Mouse (Mus musculus) intestine, postnatal 0 days (tissue): ENCODE measurements around the gene Calm1. TPM values are rescaled to one million over a fixed set of nuclear protein-coding genes. Genes with fewer than 3 reads are reported as not detected.

ENCODE experiments used
- ATAC-seq: fragments of 200-750 bp; cut with Nextera tagmentation; 2 replicates; pipeline ENCODE4 v1.8.0; 2017; ENCODE audit warnings: mild to moderate bottlenecking, moderate TSS enrichment, moderate library complexity
- H3K27ac ChIP-seq: fragments of 300-500 bp; sonication (generic); 2 replicates; pipeline ENCODE4 v1.5.1; 2014; ENCODE audit warnings: mild to moderate bottlenecking, low read depth, low read length, moderate library complexity
- H3K27me3 ChIP-seq: fragments of 300-500 bp; sonication (generic); replicated peaks from 2 replicates; pipeline ENCODE4 v1.6.1; 2014; ENCODE audit warnings: low read length, mixed read lengths; ENCODE audit not compliant: control insufficient read depth, insufficient read depth
- H3K36me3 ChIP-seq: fragments of 300-500 bp; sonication (generic); 2 replicates; pipeline ENCODE4 v1.6.1; 2014; ENCODE audit warnings: mild to moderate bottlenecking, moderate library complexity; ENCODE audit not compliant: control insufficient read depth, insufficient read depth
- H3K4me1 ChIP-seq: fragments of 300-500 bp; sonication (generic); replicated peaks from 2 replicates; pipeline ENCODE4 v1.6.1; 2014; ENCODE audit warnings: antibody characterized with exemption, low read length, mixed read lengths; ENCODE audit not compliant: control insufficient read depth, insufficient read depth
- H3K4me2 ChIP-seq: fragments of 300-500 bp; sonication (generic); replicated peaks from 2 replicates; pipeline ENCODE4 v1.6.1; 2014; ENCODE audit warnings: low read depth, mild to moderate bottlenecking, moderate library complexity
- H3K4me3 ChIP-seq: fragments of 300-500 bp; sonication (generic); 2 replicates; pipeline ENCODE4 v1.5.1; 2014; ENCODE audit warnings: low read depth, low read length
- H3K9ac ChIP-seq: fragments of 300-500 bp; sonication (generic); 2 replicates; pipeline ENCODE4 v1.6.1; 2014; ENCODE audit warnings: mild to moderate bottlenecking, low read depth, low read length
- H3K9me3 ChIP-seq: fragments of 300-500 bp; sonication (generic); 2 replicates; pipeline ENCODE4 v1.6.1; 2016; ENCODE audit warnings: mixed run types; ENCODE audit not compliant: control insufficient read depth
- CTCF ChIP-seq: sonication (generic); IDR thresholded peaks from 2 replicates; pipeline ENCODE4 v1.5.1; 2016; ENCODE audit warnings: low read depth, mild to moderate bottlenecking, control low read depth, antibody characterized with exemption, moderate library complexity
- WGBS: fragments of 180-500 bp; shearing (Covaris S2); extraction: QIAGEN DNeasy Blood & Tissue Kit; methylation state at CpG from one replicate; pipeline ENCODE4 v1.1.7; 2014; 5-methylcytosine and 5-hydroxymethylcytosine counted together
- polyA plus RNA-seq: library from polyadenylated mRNA; unstranded; fragments of >200 nt; fragmentation: Nextera tagmentation; extraction: Ambion mirVana; gene quantifications from 2 replicates; pipeline ENCODE4 v1.2.1, GENCODE M21; 2015

Calm1 gene
- polyA plus RNA-seq, 1 experiment from 2014 or later: 3,331 TPM

DNA sequence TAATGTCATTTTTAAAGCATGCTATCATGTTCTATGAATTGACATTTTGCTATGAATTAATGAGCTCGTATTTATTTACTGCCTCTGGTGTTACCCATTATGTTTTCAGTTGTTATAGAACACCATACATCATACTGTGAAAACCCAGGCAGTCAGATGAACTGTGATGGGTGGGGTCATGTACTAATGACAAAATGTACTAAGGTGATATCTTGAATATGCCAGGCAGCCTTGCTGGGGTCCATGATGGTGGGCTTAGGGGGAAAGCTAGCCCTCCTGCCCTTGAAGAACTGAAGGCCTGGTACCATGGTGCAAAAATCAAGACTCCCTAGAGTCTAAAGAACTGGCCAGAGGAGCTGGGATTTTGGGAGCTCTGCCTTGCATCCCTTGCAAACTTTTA lies 31.7 kb upstream of the Calm1 start:
- Histone ChIP-seq H3K27ac (no peak overlapping the region), H3K4me3 (no peak overlapping the region), H3K36me3 (no peaks in the 10 kb centered on the region), H3K4me1 (no peaks in the 10 kb centered on the region), H3K9ac (no peak overlapping the region), H3K4me2 (no peak overlapping the region), H3K27me3 (no peaks in the 10 kb centered on the region), H3K9me3 (no peaks in the 10 kb centered on the region)
- TF ChIP-seq CTCF: no peak
- ATAC-seq: no peak
- 89% methylated on average over 1 of the region's 1 CpGs for WGBS

DNA sequence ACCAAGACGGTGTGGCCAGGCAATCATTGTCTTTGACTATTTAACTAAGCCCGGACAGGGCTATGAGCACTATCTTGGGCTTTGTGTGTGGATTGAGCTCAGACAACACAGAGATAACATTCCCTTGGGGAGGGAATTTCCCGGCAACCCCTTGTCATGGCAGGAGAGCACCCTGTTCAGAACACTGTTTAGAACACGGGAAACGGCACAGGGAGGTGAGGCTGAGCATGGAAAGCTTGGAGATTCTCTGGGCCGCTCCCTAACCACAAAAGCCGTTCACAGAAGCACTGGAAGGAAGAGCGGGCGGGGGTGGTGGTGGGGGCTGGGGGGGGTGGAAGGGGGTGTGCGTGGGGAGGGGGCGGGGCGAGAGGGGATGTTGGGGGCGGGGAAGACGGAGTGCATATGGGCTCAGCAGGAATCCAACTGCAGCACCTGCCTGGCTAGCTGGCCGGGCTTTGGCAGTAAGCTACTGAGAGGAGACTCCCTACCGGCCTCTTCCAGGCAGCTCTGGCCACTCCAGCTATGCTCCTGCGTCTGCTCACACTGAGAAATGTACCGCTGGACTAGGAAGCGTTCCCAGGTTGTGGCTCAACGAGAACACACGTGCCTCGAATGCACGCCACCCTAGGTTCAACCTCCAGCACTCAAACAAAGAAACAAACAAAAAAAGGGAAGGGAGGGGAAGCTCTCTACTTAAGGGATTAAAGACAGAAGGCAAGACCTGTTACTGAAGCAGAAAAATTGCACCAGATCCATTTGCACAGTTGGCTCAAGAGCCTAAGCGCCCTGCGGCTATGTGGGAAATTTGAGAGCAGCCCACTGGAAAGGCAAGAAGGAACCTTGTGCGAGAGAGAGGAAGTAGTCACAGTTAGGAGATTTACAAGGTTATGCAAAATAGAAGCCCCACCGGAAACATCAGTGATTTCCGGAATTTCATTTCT lies 31.0 kb upstream of the Calm1 start:
- Histone ChIP-seq H3K4me2 (peak overlapping the region; percentile 60), H3K9me3 (no peaks in the 10 kb centered on the region), H3K4me3 (no peak overlapping the region), H3K36me3 (no peaks in the 10 kb centered on the region), H3K27me3 (no peaks in the 10 kb centered on the region), H3K4me1 (no peaks in the 10 kb centered on the region), H3K27ac (no peak overlapping the region), H3K9ac (no peak overlapping the region; the same call in 1 of the 2 replicates)
- WGBS: 12% methylated on average over 28 of the region's 28 CpGs
- ATAC-seq: peak; percentile 53; the same call in 1 of the 2 replicates
- no peak for TF ChIP-seq CTCF

DNA sequence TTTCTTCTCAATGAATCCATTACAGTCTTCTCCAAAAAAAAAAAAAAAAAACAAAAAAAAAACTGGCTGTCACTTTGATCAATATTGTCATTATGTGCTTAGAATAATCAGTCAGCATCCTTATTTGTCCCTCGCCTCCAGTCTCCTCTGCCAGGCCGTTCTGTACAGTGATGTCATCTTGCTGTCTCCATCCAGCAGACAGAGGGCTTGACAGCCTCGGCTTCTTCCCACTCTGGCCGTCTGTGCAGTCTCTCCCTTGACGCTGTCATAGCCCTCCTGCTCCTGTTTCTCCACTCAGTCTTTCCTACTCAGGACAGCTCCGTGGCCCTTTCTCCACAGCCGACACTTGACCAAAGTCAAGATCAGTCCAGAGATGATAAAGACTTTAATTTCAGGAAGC lies 26.8 kb upstream of the Calm1 start:
- 65% methylated on average over 7 of the region's 7 CpGs for WGBS
- no peak overlapping the region for H3K27ac ChIP-seq
- no peak overlapping the region for H3K9ac ChIP-seq
- no peak overlapping the region for H3K4me3 ChIP-seq
- no peak overlapping the region for H3K4me2 ChIP-seq
- no peak for TF ChIP-seq CTCF
- no peaks in the 10 kb centered on the region for H3K36me3 ChIP-seq
- no peaks in the 10 kb centered on the region for H3K4me1 ChIP-seq
- ATAC-seq: no peak
- H3K9me3 ChIP-seq: no peaks in the 10 kb centered on the region
- no peaks in the 10 kb centered on the region for H3K27me3 ChIP-seq

DNA sequence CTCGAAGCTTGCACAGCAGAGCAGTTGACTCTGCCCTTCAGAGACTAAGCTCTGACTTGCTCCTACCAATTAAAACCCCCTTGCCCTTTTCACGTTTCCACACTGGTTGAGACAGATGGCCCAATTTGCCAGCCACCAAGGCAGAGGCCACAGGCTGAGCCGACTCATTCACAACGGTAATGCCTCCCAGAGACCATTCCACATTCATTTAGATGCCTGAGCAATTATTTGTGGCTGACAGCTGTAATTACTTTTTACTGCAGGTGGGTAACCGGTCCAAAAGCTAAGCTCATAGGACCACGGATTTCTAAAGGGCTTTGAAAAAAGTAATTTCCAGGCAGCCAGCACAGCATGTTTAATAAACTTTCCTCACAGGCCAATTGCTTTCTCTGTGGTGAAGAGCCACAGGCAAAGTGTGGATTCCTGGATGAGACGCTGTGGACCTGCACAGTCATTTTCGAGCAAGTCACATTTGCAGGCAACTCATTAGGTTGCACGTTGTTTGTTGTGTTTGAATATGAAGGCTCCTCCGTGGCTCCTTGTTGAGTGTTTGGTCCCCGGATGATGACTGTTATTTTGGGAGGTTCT lies 22.7 kb upstream of the Calm1 start:
- WGBS: 61% methylated on average over 11 of the region's 11 CpGs
- ATAC-seq: no peak
- TF ChIP-seq CTCF: no peak
- Histone ChIP-seq H3K27ac (no peak overlapping the region), H3K4me2 (no peak overlapping the region), H3K4me1 (no peaks in the 10 kb centered on the region), H3K36me3 (no peaks in the 10 kb centered on the region), H3K4me3 (no peak overlapping the region), H3K27me3 (no peaks in the 10 kb centered on the region), H3K9ac (no peak overlapping the region), H3K9me3 (no peaks in the 10 kb centered on the region)

DNA sequence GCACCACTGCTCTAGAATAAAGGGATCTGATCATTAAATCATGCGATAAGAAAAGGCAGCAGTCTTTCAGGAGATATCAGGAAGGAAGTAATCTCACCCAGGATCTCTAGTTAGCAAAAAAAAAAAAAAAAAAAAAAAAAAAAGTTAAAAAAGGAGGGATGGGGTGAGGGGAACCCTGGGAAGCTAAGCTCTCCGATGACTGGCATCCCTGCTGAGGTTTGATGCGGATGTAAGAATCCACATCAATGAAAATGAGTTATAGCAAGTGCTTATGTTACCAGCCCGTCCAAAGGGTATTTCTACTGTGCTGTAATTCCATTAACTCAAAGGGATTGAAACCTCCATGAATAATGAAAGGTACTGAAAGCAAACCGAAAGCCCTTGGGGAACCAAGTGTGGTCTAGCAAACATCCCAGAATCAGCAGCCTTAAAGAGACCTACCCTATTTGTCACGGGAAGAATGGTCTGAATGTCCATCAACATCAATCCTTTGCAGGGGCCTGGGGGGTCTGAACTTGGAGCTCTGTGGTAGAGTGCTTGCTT lies 20.3 kb upstream of the Calm1 start:
- TF ChIP-seq CTCF: no peak
- no peaks in the 10 kb centered on the region for H3K36me3 ChIP-seq
- H3K9ac ChIP-seq: no peak overlapping the region
- H3K4me1 ChIP-seq: no peaks in the 10 kb centered on the region
- H3K4me2 ChIP-seq: no peak overlapping the region
- no peak overlapping the region for H3K27ac ChIP-seq
- no peak for ATAC-seq
- H3K4me3 ChIP-seq: no peak overlapping the region
- H3K27me3 ChIP-seq: no peaks in the 10 kb centered on the region
- 70% methylated on average over 6 of the region's 6 CpGs for WGBS
- no peaks in the 10 kb centered on the region; the same call in 1 of the 2 replicates for H3K9me3 ChIP-seq

DNA sequence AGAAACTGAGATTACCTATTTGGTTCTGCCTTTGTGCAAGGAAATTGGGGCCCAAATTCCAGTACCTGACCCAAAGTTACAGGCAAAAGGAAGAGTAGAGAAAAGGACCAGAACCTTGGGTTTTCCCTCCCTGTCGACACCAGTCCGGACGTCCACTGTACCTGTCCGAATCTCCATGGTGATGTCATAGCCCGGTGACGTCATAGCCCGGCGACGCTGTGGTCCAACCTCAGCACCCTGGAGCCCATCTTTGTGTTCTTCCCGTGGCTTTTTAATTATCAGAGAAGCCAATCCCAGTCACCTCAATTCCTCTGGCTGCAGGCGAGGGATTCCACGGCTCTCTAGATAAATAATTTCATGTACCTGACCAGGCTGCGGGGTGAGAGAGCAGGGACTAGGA lies 18.4 kb upstream of the Calm1 start:
- Histone ChIP-seq H3K4me2 (no peak overlapping the region), H3K27ac (no peak overlapping the region), H3K4me3 (no peak overlapping the region), H3K9me3 (no peaks in the 10 kb centered on the region; the same call in 1 of the 2 replicates), H3K27me3 (no peaks in the 10 kb centered on the region), H3K9ac (no peak overlapping the region), H3K4me1 (no peaks in the 10 kb centered on the region; the same call in 1 of the 2 replicates), H3K36me3 (no peaks in the 10 kb centered on the region)
- no peak for TF ChIP-seq CTCF
- WGBS: 81% methylated on average over 13 of the region's 13 CpGs
- no peak for ATAC-seq
